Comparison of ENCODE assay signal across 24 mouse cellular contexts in genomic region chr15:31106907-31107306, GRCm38 (mm10).
"Had no signal": no experiment of that assay in that cellular context is flagged by ENCODE, and none has a peak within 500 bp of the region (broad histone marks: within the 10 kb centered on the region; RNA-seq: fewer than 3 reads in every experiment).

No protein-coding gene starts in this region.

- H3K9ac ChIP-seq: heart, embryonic 12.5 days; hindbrain, embryonic 14.5 days; intestine, embryonic 15.5 days; limb, embryonic 12.5 days; liver, embryonic 13.5 days; liver, embryonic 15.5 days had no signal

- H3K36me3 ChIP-seq: heart, embryonic 10.5 days; heart, embryonic 12.5 days; hindbrain, embryonic 10.5 days; intestine, embryonic 15.5 days; limb, embryonic 10.5 days; limb, embryonic 12.5 days; liver, embryonic 13.5 days; liver, embryonic 15.5 days had no signal

- H3K27ac ChIP-seq: gastrocnemius, adult 2 months; heart, embryonic 10.5 days; hindbrain, embryonic 10.5 days; hindbrain, embryonic 14.5 days; intestine, embryonic 15.5 days; layer of hippocampus, adult 2 months; limb, embryonic 10.5 days; limb, embryonic 12.5 days; liver, embryonic 13.5 days; liver, embryonic 15.5 days had no signal

- H3K27me3 ChIP-seq: heart, embryonic 12.5 days; intestine, embryonic 15.5 days; limb, embryonic 12.5 days; liver, embryonic 13.5 days; liver, embryonic 15.5 days had no signal

- ATAC-seq: inflammation-experienced regulatory T-cells, adult 6 months; intestine, embryonic 15.5 days; intestine, postnatal 0 days had no signal

- H3K4me2 ChIP-seq: heart, embryonic 12.5 days; hindbrain, embryonic 14.5 days; intestine, embryonic 15.5 days; limb, embryonic 12.5 days; liver, embryonic 11.5 days; liver, embryonic 13.5 days; liver, embryonic 15.5 days had no signal

- H3K4me1 ChIP-seq: heart, embryonic 10.5 days; heart, embryonic 12.5 days; intestine, embryonic 15.5 days; limb, embryonic 10.5 days; liver, embryonic 13.5 days; liver, embryonic 15.5 days had no signal

- H3K9me3 ChIP-seq: heart, embryonic 10.5 days; heart, embryonic 12.5 days; hindbrain, embryonic 10.5 days; intestine, embryonic 15.5 days; limb, embryonic 10.5 days; limb, embryonic 12.5 days; liver, embryonic 13.5 days; liver, embryonic 15.5 days had no signal

- DNase-seq: gastrocnemius, adult 2 months; gastrocnemius, postnatal 10 days; gastrocnemius, postnatal 25 days; heart, adult 18-20 months; heart, postnatal 10 days; heart, postnatal 4 days; kidney, adult 18-20 months; kidney, adult 8-10 months; kidney, postnatal 10 days; kidney, postnatal 25 days; liver; liver, embryonic 13.5 days had no signal

- H3K4me3 ChIP-seq: gastrocnemius, adult 2 months; heart, embryonic 10.5 days; heart, embryonic 12.5 days; hindbrain, embryonic 10.5 days; intestine, embryonic 15.5 days; layer of hippocampus, adult 2 months; limb, embryonic 10.5 days; limb, embryonic 12.5 days; liver, embryonic 13.5 days; liver, embryonic 15.5 days had no signal
